Mouse (Mus musculus) hindbrain, embryonic 11.5 days (tissue): ENCODE data around the gene T. TPM values are rescaled to one million over a fixed set of nuclear protein-coding genes. Genes with fewer than 3 reads are reported as not detected.

Experiments
- polyA plus RNA-seq: library from polyadenylated mRNA; unstranded; fragments of >200 nt; fragmentation: Nextera tagmentation; extraction: Ambion mirVana; gene quantifications from 2 replicates; pipeline ENCODE4 v1.2.1, GENCODE M21; 2014

The T gene
- polyA plus RNA-seq, 1 experiment from 2014 or later, result 0.22 TPM

Other genes with a start within 250 kb of the T start
- gene Ccr6, start 198.4 kb upstream of the T start, polyA plus RNA-seq, result not detected in 2 replicates
- 116 and 125 TPM in 2 replicates for gene Mpc1, start 151.5 kb upstream of the T start, polyA plus RNA-seq
- gene Sft2d1, start 123.3 kb upstream of the T start, polyA plus RNA-seq, result 72.5 and 79.6 TPM in 2 replicates
- 1.5 TPM in 2 replicates for gene Prr18, start 97.0 kb upstream of the T start, polyA plus RNA-seq
- gene T2, start 78.4 kb upstream of the T start, polyA plus RNA-seq, result 0.53 and 0.59 TPM in 2 replicates
- gene Pde10a, start 90.9 kb downstream of the T start, polyA plus RNA-seq, result 5.7 and 7.6 TPM in 2 replicates
- gene Gm17087, start 132.5 kb downstream of the T start, polyA plus RNA-seq, result not detected in 2 replicates